Mouse (Mus musculus) heart, embryonic 13.5 days (tissue): Measurements from ENCODE around the gene Cd36. TPM values are rescaled to one million over a fixed set of nuclear protein-coding genes. Genes with fewer than 3 reads are reported as not detected.

Experiments
- ATAC-seq: fragments of 200-750 bp; cut with Nextera tagmentation; 2 replicates; pipeline ENCODE4 v1.8.0; 2017; ENCODE audit warnings: moderate TSS enrichment; ENCODE audit not compliant: insufficient number of reproducible peaks, low FRiP score, low TSS enrichment; ENCODE audit errors: extremely low read depth
- H3K27ac ChIP-seq: fragments of 300-500 bp; sonication (generic); replicated peaks from 2 replicates; pipeline ENCODE4 v1.5.1; 2015; ENCODE audit warnings: moderate library complexity, mild to moderate bottlenecking, inconsistent platforms
- H3K27me3 ChIP-seq: fragments of 300-500 bp; sonication (generic); replicated peaks from 2 replicates; pipeline ENCODE4 v1.6.1; 2015; ENCODE audit warnings: mild to moderate bottlenecking, inconsistent platforms
- H3K36me3 ChIP-seq: fragments of 300-500 bp; sonication (generic); 2 replicates; pipeline ENCODE4 v1.6.1; 2015; ENCODE audit warnings: mild to moderate bottlenecking, inconsistent platforms
- H3K4me1 ChIP-seq: fragments of 300-500 bp; sonication (generic); 2 replicates; pipeline ENCODE4 v1.6.1; 2015; ENCODE audit warnings: inconsistent platforms
- H3K4me2 ChIP-seq: fragments of 300-500 bp; sonication (generic); 2 replicates; pipeline ENCODE4 v1.6.1; 2015; ENCODE audit warnings: inconsistent platforms, mild to moderate bottlenecking, moderate library complexity
- H3K4me3 ChIP-seq: fragments of 300-500 bp; sonication (generic); 2 replicates; pipeline ENCODE4 v1.5.1; 2015; ENCODE audit warnings: moderate library complexity, mild to moderate bottlenecking, inconsistent platforms
- H3K9ac ChIP-seq: fragments of 300-500 bp; sonication (generic); 2 replicates; pipeline ENCODE4 v1.6.1; 2015; ENCODE audit warnings: inconsistent platforms, mild to moderate bottlenecking, moderate library complexity
- H3K9me3 ChIP-seq: fragments of 300-500 bp; sonication (generic); 2 replicates; pipeline ENCODE4 v1.6.1; 2016; ENCODE audit warnings: inconsistent platforms
- WGBS: fragments of 180-500 bp; shearing (Covaris S2); methylation state at CpG from one replicate; pipeline ENCODE4 v1.1.7; 2015; ENCODE audit warnings: mixed read lengths; 5-methylcytosine and 5-hydroxymethylcytosine counted together
- polyA plus RNA-seq: library from polyadenylated mRNA; unstranded; fragments of >200 nt; fragmentation: Nextera tagmentation; extraction: Ambion mirVana; gene quantifications from 2 replicates; pipeline ENCODE4 v1.2.1, GENCODE M21; 2015

The Cd36 gene
- polyA plus RNA-seq, 1 experiment from 2014 or later, result 74.1 TPM

GRCm38 (mm10) chr5:17835302-17836097 lies 53.1 kb downstream of the Cd36 start:
- 20% methylated on average over 4 of the region's 4 CpGs for WGBS
- Histone ChIP-seq H3K9ac (peak overlapping the region; percentile 54; the same call in 1 of the 2 replicates), H3K4me2 (peak overlapping the region; percentile 38), H3K9me3 (no peaks in the 10 kb centered on the region), H3K4me1 (peaks cover 14% of the 10 kb centered on the region), H3K27ac (peak overlapping the region; percentile 76), H3K36me3 (no peaks in the 10 kb centered on the region), H3K27me3 (no peaks in the 10 kb centered on the region), H3K4me3 (peak overlapping the region; percentile 16)
- no peak for ATAC-seq

DNA sequence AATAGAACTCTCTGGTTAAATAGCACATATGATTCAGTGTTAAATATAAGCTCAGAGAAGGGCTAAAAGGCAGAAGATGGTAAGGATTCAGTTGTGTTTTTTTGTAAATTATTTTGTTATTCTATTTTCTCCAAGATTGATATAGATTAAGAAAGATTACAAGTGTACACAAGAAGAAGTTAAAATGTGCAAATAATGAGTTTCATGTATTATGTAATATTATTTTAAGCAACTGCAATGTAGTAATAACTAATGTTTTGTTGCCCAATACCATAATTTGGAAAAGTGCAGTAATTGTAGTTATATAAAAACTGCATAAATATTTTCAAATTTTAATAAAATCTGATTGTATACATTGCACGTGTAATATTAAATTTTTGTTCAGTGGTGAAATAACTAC lies 54.8 kb downstream of the Cd36 start:
- Histone ChIP-seq H3K4me1 (peaks cover 19% of the 10 kb centered on the region), H3K4me3 (no peak overlapping the region), H3K27ac (no peak overlapping the region), H3K27me3 (no peaks in the 10 kb centered on the region), H3K9me3 (no peaks in the 10 kb centered on the region), H3K9ac (no peak overlapping the region), H3K4me2 (no peak overlapping the region), H3K36me3 (no peaks in the 10 kb centered on the region)
- no peak for ATAC-seq
- 89% methylated on average over 1 of the region's 1 CpGs for WGBS

GRCm38 (mm10) chr5:17830536-17830935 lies 58.1 kb downstream of the Cd36 start:
- 60% methylated on average over 2 of the region's 2 CpGs for WGBS
- peaks cover 11% of the 10 kb centered on the region for H3K4me1 ChIP-seq
- no peak for ATAC-seq
- no peak overlapping the region for H3K27ac ChIP-seq
- H3K36me3 ChIP-seq, result no peaks in the 10 kb centered on the region
- H3K4me3 ChIP-seq, result no peak overlapping the region
- H3K9me3 ChIP-seq, result no peaks in the 10 kb centered on the region
- H3K27me3 ChIP-seq, result no peaks in the 10 kb centered on the region
- no peak overlapping the region for H3K4me2 ChIP-seq
- no peak overlapping the region for H3K9ac ChIP-seq

- Histone ChIP-seq H3K4me3 (no peak overlapping the region), H3K4me1 (peaks cover 9% of the 10 kb centered on the region; the same call in 1 of the 2 replicates), H3K27ac (no peak overlapping the region), H3K4me2 (no peak overlapping the region), H3K9ac (no peak overlapping the region), H3K9me3 (no peaks in the 10 kb centered on the region), H3K27me3 (no peaks in the 10 kb centered on the region), H3K36me3 (no peaks in the 10 kb centered on the region)
- 68% methylated on average over 15 of the region's 15 CpGs for WGBS
- ATAC-seq, result no peak
These were observed 59.7 kb downstream of the Cd36 start for GRCm38 (mm10) chr5:17828713-17829544.

- no peak for ATAC-seq
- Histone ChIP-seq H3K4me3 (no peak overlapping the region), H3K9me3 (no peaks in the 10 kb centered on the region), H3K4me1 (no peaks in the 10 kb centered on the region), H3K4me2 (no peak overlapping the region), H3K9ac (no peak overlapping the region), H3K36me3 (peaks cover 6% of the 10 kb centered on the region; the same call in 1 of the 2 replicates), H3K27ac (no peak overlapping the region), H3K27me3 (no peaks in the 10 kb centered on the region)
- 63% methylated on average over 1 of the region's 1 CpGs for WGBS
These were observed 67.2 kb downstream of the Cd36 start for GRCm38 (mm10) chr5:17821395-17821794.

DNA sequence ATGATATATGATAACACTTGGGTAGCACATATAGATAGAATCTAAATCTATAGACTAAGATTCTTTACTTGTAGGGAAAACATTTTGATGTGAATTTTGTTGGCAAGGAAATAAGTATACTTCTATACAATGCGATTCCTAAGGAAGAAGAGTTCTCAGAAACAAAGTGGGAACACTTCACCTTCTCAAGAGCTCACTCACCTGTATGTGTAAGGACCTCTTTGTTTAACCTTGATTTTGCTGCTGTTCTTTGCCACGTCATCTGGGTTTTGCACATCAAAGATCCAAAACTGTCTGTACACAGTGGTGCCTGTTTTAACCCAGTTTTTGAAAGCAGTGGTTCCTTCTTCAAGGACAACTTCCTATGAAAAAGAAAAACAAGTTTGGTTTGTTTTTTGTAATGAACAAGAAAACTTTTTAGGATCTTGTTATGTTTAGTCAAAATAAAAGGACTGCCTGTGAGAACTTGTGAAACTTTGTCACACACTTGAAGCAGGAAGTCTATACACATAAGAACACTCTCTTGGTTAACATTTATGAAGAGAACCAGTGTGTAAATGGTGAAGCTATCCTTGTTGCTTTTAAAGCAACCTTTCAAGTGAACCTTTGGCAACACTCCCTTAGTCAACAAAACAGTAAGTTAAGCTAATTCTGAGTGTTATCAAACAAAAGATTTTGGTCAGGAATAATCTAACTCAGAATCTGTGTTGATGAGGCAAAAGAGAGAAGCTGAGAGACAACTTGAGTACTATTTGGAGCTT lies 68.2 kb downstream of the Cd36 start:
- no peak for ATAC-seq
- Histone ChIP-seq H3K4me2 (no peak overlapping the region), H3K9me3 (no peaks in the 10 kb centered on the region), H3K27ac (no peak overlapping the region), H3K4me3 (no peak overlapping the region), H3K36me3 (peaks cover 6% of the 10 kb centered on the region; the same call in 1 of the 2 replicates), H3K9ac (no peak overlapping the region), H3K27me3 (no peaks in the 10 kb centered on the region), H3K4me1 (no peaks in the 10 kb centered on the region)
- WGBS, result 81% methylated on average over 2 of the region's 2 CpGs

DNA sequence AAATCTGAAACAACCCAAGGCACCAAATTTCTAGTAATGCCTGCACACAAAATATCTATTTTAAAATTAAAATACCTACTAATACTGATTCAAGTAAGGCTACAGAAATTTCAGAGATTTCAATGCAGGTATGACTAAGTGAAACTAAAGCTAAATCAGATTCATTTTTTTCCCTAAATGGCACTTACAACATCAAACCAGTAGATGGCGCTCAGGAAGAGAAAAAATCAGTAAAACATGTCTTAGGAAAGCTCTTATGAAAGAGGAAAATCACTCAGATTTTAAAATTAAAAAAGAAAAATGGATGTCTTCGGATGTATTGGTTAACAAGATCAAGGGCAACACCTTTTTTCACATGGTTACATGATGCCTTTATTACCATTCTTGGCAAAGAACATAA lies 72.4 kb downstream of the Cd36 start:
- no peaks in the 10 kb centered on the region for H3K4me1 ChIP-seq
- no peak overlapping the region for H3K27ac ChIP-seq
- ATAC-seq, result no peak
- H3K9me3 ChIP-seq, result no peaks in the 10 kb centered on the region
- under 1% methylated on average over 2 of the region's 2 CpGs for WGBS
- peaks cover 6% of the 10 kb centered on the region; the same call in 1 of the 2 replicates for H3K36me3 ChIP-seq
- H3K27me3 ChIP-seq, result no peaks in the 10 kb centered on the region
- H3K4me2 ChIP-seq, result no peak overlapping the region
- H3K4me3 ChIP-seq, result no peak overlapping the region
- no peak overlapping the region for H3K9ac ChIP-seq

DNA sequence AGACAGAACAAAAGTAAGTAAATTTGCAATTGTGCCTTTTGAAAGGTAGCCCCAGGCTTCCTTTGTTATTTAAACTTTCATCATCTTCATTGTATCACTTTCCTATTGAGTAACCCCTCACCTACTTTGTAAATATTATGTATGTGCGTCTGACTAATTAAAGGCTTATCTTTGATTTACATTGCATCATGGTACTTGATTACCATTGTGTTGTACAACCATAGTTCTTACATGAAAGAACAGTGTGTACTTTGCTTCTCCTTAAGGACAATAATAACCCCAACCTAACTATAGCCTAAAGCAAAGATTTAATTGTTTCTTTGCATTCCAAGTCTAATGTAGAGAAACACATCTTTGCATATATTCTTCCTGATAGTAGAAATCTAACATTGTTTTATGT lies 78.3 kb downstream of the Cd36 start:
- Histone ChIP-seq H3K27me3 (no peaks in the 10 kb centered on the region), H3K4me3 (no peak overlapping the region), H3K9ac (no peak overlapping the region), H3K36me3 (peaks cover 8% of the 10 kb centered on the region; the same call in 1 of the 2 replicates), H3K4me1 (no peaks in the 10 kb centered on the region), H3K9me3 (no peaks in the 10 kb centered on the region), H3K27ac (no peak overlapping the region), H3K4me2 (no peak overlapping the region)
- 73% methylated on average over 1 of the region's 1 CpGs for WGBS
- no peak for ATAC-seq

DNA sequence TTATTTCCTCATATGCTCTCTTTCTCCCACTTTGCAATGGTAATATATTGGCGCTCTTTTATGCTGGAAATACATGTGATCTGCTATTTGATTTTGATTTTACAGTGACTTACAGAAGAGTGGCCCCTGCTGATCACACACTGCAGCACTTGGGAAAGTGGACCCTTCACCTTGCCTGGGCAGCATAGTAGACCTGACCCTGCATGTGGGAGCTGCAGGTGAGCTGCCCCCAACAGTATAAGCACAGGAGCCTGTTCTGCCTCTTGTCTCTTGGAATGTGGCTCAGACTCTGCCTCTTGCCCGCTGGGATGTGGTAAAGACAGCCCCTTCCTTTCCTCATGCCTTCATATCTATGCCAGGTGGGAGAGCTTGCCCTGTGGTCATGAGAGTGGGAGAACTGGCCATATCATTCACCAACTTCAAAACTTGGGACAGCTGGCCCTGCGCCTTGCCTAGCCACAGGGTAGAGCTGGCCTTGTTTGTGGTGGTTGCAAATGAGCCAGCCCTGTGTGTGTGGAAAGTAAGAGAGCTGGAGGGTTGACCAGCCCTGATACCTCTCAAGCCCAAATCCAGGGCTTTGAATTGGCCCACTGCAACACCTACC lies 81.7 kb downstream of the Cd36 start:
- no peak for ATAC-seq
- WGBS, result 78% methylated on average over 3 of the region's 3 CpGs

GRCm38 (mm10) chr5:17776571-17776970 lies 112.0 kb downstream of the Cd36 start:
- Histone ChIP-seq H3K36me3 (0 out of 2 replicates have a peak, but pooled peaks cover 2% of the 10 kb centered on the region), H3K27ac (no peak overlapping the region), H3K27me3 (no peaks in the 10 kb centered on the region), H3K4me1 (no peaks in the 10 kb centered on the region), H3K4me3 (no peak overlapping the region), H3K9ac (no peak overlapping the region), H3K9me3 (no peaks in the 10 kb centered on the region), H3K4me2 (no peak overlapping the region)
- ATAC-seq, result no peak
- WGBS, result 84% methylated on average over 6 of the region's 6 CpGs

More for the DNA sequence above, 81.7 kb downstream of the Cd36 start:
- H3K4me2 ChIP-seq, result no peak overlapping the region
- H3K27ac ChIP-seq, result no peak overlapping the region
- H3K4me3 ChIP-seq, result no peak overlapping the region
- peaks cover 8% of the 10 kb centered on the region; the same call in 1 of the 2 replicates for H3K36me3 ChIP-seq
- H3K9me3 ChIP-seq, result no peaks in the 10 kb centered on the region
- no peaks in the 10 kb centered on the region for H3K27me3 ChIP-seq
- no peaks in the 10 kb centered on the region for H3K4me1 ChIP-seq
- H3K9ac ChIP-seq, result no peak overlapping the region

- no peak overlapping the region for H3K9ac ChIP-seq
- no peaks in the 10 kb centered on the region for H3K36me3 ChIP-seq
- H3K27ac ChIP-seq, result no peak overlapping the region
- no peaks in the 10 kb centered on the region for H3K9me3 ChIP-seq
- H3K4me2 ChIP-seq, result no peak overlapping the region
- H3K4me1 ChIP-seq, result no peaks in the 10 kb centered on the region
- WGBS, result 79% methylated on average over 2 of the region's 2 CpGs
- H3K4me3 ChIP-seq, result no peak overlapping the region
- H3K27me3 ChIP-seq, result no peaks in the 10 kb centered on the region
- ATAC-seq, result no peak
These were observed 118.3 kb downstream of the Cd36 start for GRCm38 (mm10) chr5:17770328-17770727.
